Mouse (Mus musculus): ENCODE data around the gene Brd7. TPM values are rescaled to one million over a fixed set of nuclear protein-coding genes. Genes with fewer than 3 reads are reported as not detected.

The Brd7 gene
- total RNA-seq, 1 experiment from 2014 or later = 53.3 TPM

- no peak for ATAC-seq (replicated peaks in 1 of 2; ENCODE audit: insufficient read depth in 1 of 2, low FRiP score in 2 of 2, low TSS enrichment in 1 of 2, low read depth in 1 of 2, poor library complexity in 2 of 2, severe bottlenecking in 2 of 2)
These were observed 67.0 kb downstream of the Brd7 start for GRCm38 (mm10) chr8:88294977-88295376.

GRCm38 (mm10) chr8:88293590-88294356, 68.2 kb downstream of the Brd7 start:
- peak; percentile 67 to 74 for ATAC-seq (replicated peaks in 1 of 2; ENCODE audit: insufficient read depth in 1 of 2, low FRiP score in 2 of 2, low TSS enrichment in 1 of 2, low read depth in 1 of 2, poor library complexity in 2 of 2, severe bottlenecking in 2 of 2)

GRCm38 (mm10) chr8:88292926-88293325, 69.1 kb downstream of the Brd7 start:
- no peak for ATAC-seq (replicated peaks in 1 of 2; ENCODE audit: insufficient read depth in 1 of 2, low FRiP score in 2 of 2, low TSS enrichment in 1 of 2, low read depth in 1 of 2, poor library complexity in 2 of 2, severe bottlenecking in 2 of 2)

- ATAC-seq (replicated peaks in 1 of 2; ENCODE audit: insufficient read depth in 1 of 2, low FRiP score in 2 of 2, low TSS enrichment in 1 of 2, low read depth in 1 of 2, poor library complexity in 2 of 2, severe bottlenecking in 2 of 2) = no peak
These were observed 70.7 kb downstream of the Brd7 start for GRCm38 (mm10) chr8:88291305-88291690.

- peak; percentile 18 to 41; a peak in 2 of 4 replicates for ATAC-seq (replicated peaks in 1 of 2; ENCODE audit: insufficient read depth in 1 of 2, low FRiP score in 2 of 2, low TSS enrichment in 1 of 2, low read depth in 1 of 2, poor library complexity in 2 of 2, severe bottlenecking in 2 of 2)
These were observed 71.4 kb downstream of the Brd7 start for GRCm38 (mm10) chr8:88290326-88291304.

GRCm38 (mm10) chr8:88289901-88290300, 72.1 kb downstream of the Brd7 start:
- no peak for ATAC-seq (replicated peaks in 1 of 2; ENCODE audit: insufficient read depth in 1 of 2, low FRiP score in 2 of 2, low TSS enrichment in 1 of 2, low read depth in 1 of 2, poor library complexity in 2 of 2, severe bottlenecking in 2 of 2)

- peak; percentile 58 to 72 for ATAC-seq (replicated peaks in 1 of 2; ENCODE audit: insufficient read depth in 1 of 2, low FRiP score in 2 of 2, low TSS enrichment in 1 of 2, low read depth in 1 of 2, poor library complexity in 2 of 2, severe bottlenecking in 2 of 2)
These were observed 73.3 kb downstream of the Brd7 start for GRCm38 (mm10) chr8:88288622-88289242.

- ATAC-seq (replicated peaks in 1 of 2; ENCODE audit: insufficient read depth in 1 of 2, low FRiP score in 2 of 2, low TSS enrichment in 1 of 2, low read depth in 1 of 2, poor library complexity in 2 of 2, severe bottlenecking in 2 of 2) = no peak
These were observed 75.5 kb downstream of the Brd7 start for GRCm38 (mm10) chr8:88286421-88286960.

GRCm38 (mm10) chr8:88285469-88286356, 76.3 kb downstream of the Brd7 start:
- no peak for ATAC-seq (replicated peaks in 1 of 2; ENCODE audit: insufficient read depth in 1 of 2, low FRiP score in 2 of 2, low TSS enrichment in 1 of 2, low read depth in 1 of 2, poor library complexity in 2 of 2, severe bottlenecking in 2 of 2)

GRCm38 (mm10) chr8:88284738-88285137, 77.3 kb downstream of the Brd7 start:
- ATAC-seq (replicated peaks in 1 of 2; ENCODE audit: insufficient read depth in 1 of 2, low FRiP score in 2 of 2, low TSS enrichment in 1 of 2, low read depth in 1 of 2, poor library complexity in 2 of 2, severe bottlenecking in 2 of 2) = no peak

GRCm38 (mm10) chr8:88283243-88284115, 78.5 kb downstream of the Brd7 start:
- no peak for ATAC-seq (replicated peaks in 1 of 2; ENCODE audit: insufficient read depth in 1 of 2, low FRiP score in 2 of 2, low TSS enrichment in 1 of 2, low read depth in 1 of 2, poor library complexity in 2 of 2, severe bottlenecking in 2 of 2)

- peak; percentile 65 to 71 for ATAC-seq (replicated peaks in 1 of 2; ENCODE audit: insufficient read depth in 1 of 2, low FRiP score in 2 of 2, low TSS enrichment in 1 of 2, low read depth in 1 of 2, poor library complexity in 2 of 2, severe bottlenecking in 2 of 2)
These were observed 79.3 kb downstream of the Brd7 start for GRCm38 (mm10) chr8:88282684-88283083.

Data from hematopoietic stem cell, adult 5-6 weeks (primary cell).